Mouse (Mus musculus): ENCODE measurements around the gene Ifna16. TPM values are rescaled to one million over a fixed set of nuclear protein-coding genes. Genes with fewer than 3 reads are reported as not detected.

Ifna16 gene
- polyA plus RNA-seq, 1 experiment from 2014 or later, result not detected

DNA sequence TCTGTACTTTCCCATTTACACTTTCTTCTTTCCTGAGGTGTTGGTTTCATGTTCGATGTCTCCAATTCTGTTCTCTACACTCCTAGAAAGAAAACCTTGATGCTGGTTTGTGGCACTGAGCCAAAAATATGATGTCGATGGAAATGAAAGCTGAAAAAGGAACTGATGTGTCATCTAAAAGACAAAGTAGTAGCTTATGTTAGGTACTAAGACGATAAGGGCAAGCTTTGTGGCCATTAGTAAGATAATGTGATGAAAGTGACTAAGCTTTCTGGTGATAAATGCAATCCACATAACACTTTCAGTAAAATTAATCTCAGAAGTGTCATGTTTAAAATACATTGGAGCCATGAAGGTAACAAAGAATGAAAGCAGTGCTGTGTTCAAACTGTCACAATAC, 4.6 kb upstream of the Ifna16 start:
- no peak overlapping the region for H3K4me2 ChIP-seq
- no peak overlapping the region for H3K9ac ChIP-seq (ENCODE audit: low read depth, low read length)
- no peak overlapping the region for H3K27ac ChIP-seq (ENCODE audit: low read depth, low read length)
- H3K4me1 ChIP-seq (ENCODE audit: control insufficient read depth, insufficient read depth, low read length), result no peaks in the 10 kb centered on the region
- WGBS (ENCODE audit: insufficient replicate concordance), result 63% methylated on average over 3 of the region's 3 CpGs
- no peak overlapping the region for H3K4me3 ChIP-seq (ENCODE audit: low read depth, low read length)
- no peak for ATAC-seq (replicated peaks; ENCODE audit: insufficient number of reproducible peaks, low FRiP score, low TSS enrichment)
- H3K9me3 ChIP-seq (replicated peaks; ENCODE audit: control insufficient read depth, low read length), result no peaks in the 10 kb centered on the region
- no peaks in the 10 kb centered on the region for H3K27me3 ChIP-seq (ENCODE audit: control insufficient read depth, insufficient read depth, low read length)
- H3K36me3 ChIP-seq (ENCODE audit: control insufficient read depth, insufficient read depth, low read length), result no peaks in the 10 kb centered on the region

DNA sequence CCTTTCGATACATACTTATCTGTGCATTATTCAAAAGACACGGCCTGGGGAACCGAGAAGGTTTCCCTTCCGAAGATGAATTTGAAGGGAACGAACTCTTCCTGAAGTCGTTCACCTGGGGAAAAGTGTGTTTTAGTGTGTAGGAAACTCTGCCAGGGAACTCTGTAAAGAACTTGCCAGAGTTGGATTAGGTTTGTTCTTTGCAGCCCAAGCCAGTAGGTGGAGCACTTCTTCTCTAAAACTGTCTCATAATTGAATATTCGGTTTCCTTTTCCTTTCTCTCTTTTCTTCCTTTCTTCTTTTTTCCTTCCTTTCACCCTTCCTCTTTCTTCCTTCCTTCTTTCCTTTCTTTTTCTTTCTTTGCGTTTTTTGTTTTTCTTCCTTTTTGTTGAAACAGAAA, 3.6 kb upstream of the Ifna16 start:
- Histone ChIP-seq H3K9ac (ENCODE audit: low read depth, low read length) (no peak overlapping the region), H3K4me3 (ENCODE audit: low read depth, low read length) (no peak overlapping the region), H3K36me3 (ENCODE audit: control insufficient read depth, insufficient read depth, low read length) (no peaks in the 10 kb centered on the region), H3K27ac (ENCODE audit: low read depth, low read length) (no peak overlapping the region), H3K4me2 (no peak overlapping the region), H3K27me3 (ENCODE audit: control insufficient read depth, insufficient read depth, low read length) (no peaks in the 10 kb centered on the region), H3K4me1 (ENCODE audit: control insufficient read depth, insufficient read depth, low read length) (no peaks in the 10 kb centered on the region), H3K9me3 (replicated peaks; ENCODE audit: control insufficient read depth, low read length) (no peaks in the 10 kb centered on the region)
- WGBS (ENCODE audit: insufficient replicate concordance), result 42% methylated on average over 8 of the region's 8 CpGs
- ATAC-seq (replicated peaks; ENCODE audit: insufficient number of reproducible peaks, low FRiP score, low TSS enrichment), result no peak

DNA sequence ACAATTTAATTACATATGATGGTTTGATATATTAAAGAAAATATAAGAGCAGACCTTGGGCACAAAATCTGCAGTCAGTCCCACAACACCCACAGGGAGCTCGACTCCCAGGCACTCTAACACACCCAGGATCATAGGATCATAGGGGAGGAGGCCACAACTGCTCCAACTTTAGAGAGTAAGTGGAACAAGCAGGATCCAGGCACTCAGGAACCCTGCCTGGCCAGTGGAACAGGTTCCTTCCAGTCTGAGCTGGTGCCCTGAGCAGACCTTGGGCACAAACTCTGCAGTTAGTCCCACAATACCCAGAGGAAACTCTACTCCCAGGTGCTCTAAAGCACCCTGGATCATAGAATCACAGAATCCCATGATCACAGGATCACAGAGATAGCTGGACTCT, 21.3 kb downstream of the Ifna16 start:
- Histone ChIP-seq H3K4me3 (ENCODE audit: low read depth, low read length) (no peak overlapping the region), H3K27me3 (ENCODE audit: control insufficient read depth, insufficient read depth, low read length) (no peaks in the 10 kb centered on the region), H3K9ac (ENCODE audit: low read depth, low read length) (no peak overlapping the region), H3K4me1 (ENCODE audit: control insufficient read depth, insufficient read depth, low read length) (no peaks in the 10 kb centered on the region), H3K27ac (ENCODE audit: low read depth, low read length) (no peak overlapping the region), H3K4me2 (no peak overlapping the region), H3K36me3 (ENCODE audit: control insufficient read depth, insufficient read depth, low read length) (no peaks in the 10 kb centered on the region), H3K9me3 (replicated peaks; ENCODE audit: control insufficient read depth, low read length) (no peaks in the 10 kb centered on the region)
- WGBS (ENCODE audit: insufficient replicate concordance), result 33% methylated on average over 1 of the region's 1 CpGs
- no peak for ATAC-seq (replicated peaks; ENCODE audit: insufficient number of reproducible peaks, low FRiP score, low TSS enrichment)

DNA sequence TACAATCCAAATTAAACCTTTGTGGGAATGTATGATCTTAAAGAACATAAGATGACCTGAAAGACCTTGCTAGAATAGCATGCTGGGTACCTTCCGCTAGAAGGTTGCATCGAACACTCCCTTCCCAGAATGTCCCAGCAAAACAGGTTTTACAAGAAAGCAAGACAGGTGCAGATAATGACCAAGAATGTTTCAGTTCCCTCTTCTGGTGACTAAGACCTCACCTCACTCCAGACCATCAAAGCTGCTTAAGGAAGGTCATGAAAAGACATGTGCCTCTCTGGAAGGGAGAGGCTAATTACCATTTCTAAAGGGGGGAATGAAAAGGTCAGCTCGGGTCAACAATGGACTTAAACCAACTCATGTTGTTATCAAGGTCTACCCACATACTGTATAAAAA, 23.1 kb downstream of the Ifna16 start:
- no peak overlapping the region for H3K9ac ChIP-seq (ENCODE audit: low read depth, low read length)
- H3K4me3 ChIP-seq (ENCODE audit: low read depth, low read length), result no peak overlapping the region
- H3K9me3 ChIP-seq (replicated peaks; ENCODE audit: control insufficient read depth, low read length), result no peaks in the 10 kb centered on the region
- no peak overlapping the region for H3K27ac ChIP-seq (ENCODE audit: low read depth, low read length)
- no peak for ATAC-seq (replicated peaks; ENCODE audit: insufficient number of reproducible peaks, low FRiP score, low TSS enrichment)
- no peaks in the 10 kb centered on the region for H3K36me3 ChIP-seq (ENCODE audit: control insufficient read depth, insufficient read depth, low read length)
- H3K4me2 ChIP-seq, result no peak overlapping the region
- H3K27me3 ChIP-seq (ENCODE audit: control insufficient read depth, insufficient read depth, low read length), result no peaks in the 10 kb centered on the region
- no peaks in the 10 kb centered on the region for H3K4me1 ChIP-seq (ENCODE audit: control insufficient read depth, insufficient read depth, low read length)
- WGBS (ENCODE audit: insufficient replicate concordance), result 80% methylated on average over 3 of the region's 3 CpGs

DNA sequence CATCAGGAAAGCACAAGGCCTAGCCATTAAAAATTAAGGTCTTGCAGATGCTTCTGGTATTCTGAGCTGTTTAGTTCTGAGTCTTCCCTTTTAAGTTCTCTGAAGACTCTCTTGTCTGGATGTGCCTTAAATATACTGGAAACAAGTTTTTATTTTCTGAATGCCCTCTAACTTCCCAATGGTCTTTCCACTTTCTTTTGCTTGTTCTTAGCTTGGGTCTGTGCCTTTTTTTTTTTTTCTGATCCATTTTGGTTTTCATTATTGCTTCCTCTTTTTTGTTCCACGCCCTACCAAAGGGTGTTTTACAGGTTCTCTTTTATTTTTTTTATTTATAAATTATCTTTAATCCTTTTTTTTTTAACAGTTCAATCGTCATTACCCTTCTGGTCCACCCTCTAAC, 32.4 kb downstream of the Ifna16 start, which contains the start of gene Ifna13:
Gene Ifna13, minus strand, starts transcription at position 101 of the 400 bp plus-strand sequence.
- H3K27ac ChIP-seq (ENCODE audit: low read depth, low read length), result no peak within 1 kb of the TSS
- no peak within 1 kb of the TSS for H3K4me2 ChIP-seq
- no peaks in the 10 kb centered on the region for H3K27me3 ChIP-seq (ENCODE audit: control insufficient read depth, insufficient read depth, low read length)
- H3K36me3 ChIP-seq (ENCODE audit: control insufficient read depth, insufficient read depth, low read length), result no peaks in the 10 kb centered on the region
- ATAC-seq (replicated peaks; ENCODE audit: insufficient number of reproducible peaks, low FRiP score, low TSS enrichment), result no peak
- no peaks in the 10 kb centered on the region for H3K9me3 ChIP-seq (replicated peaks; ENCODE audit: control insufficient read depth, low read length)
- 53% methylated on average over 2 of the region's 2 CpGs for WGBS (ENCODE audit: insufficient replicate concordance)
- H3K9ac ChIP-seq (ENCODE audit: low read depth, low read length), result no peak within 1 kb of the TSS
- H3K4me3 ChIP-seq (ENCODE audit: low read depth, low read length), result no peak within 1 kb of the TSS
- H3K4me1 ChIP-seq (ENCODE audit: control insufficient read depth, insufficient read depth, low read length), result no peaks in the 10 kb centered on the region

DNA sequence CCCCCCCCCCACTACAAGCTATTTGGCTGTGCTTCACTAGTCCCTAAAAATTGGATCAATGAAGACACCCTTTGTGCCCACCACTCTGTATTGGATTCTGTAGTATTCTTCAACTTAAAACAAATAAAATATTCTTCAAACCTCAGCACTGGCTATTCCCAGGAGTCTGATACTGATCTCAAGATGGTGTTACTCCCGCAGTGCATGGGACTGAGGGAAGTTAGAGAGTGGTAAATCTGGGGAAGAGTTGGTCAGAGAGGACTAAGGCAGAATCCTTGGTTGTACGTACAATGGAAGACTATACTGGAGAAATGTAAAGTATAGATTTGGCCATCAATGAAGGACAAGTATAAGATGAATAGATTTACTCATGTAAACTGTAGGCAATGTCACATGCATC, 34.2 kb downstream of the Ifna16 start:
- no peaks in the 10 kb centered on the region for H3K36me3 ChIP-seq (ENCODE audit: control insufficient read depth, insufficient read depth, low read length)
- H3K4me1 ChIP-seq (ENCODE audit: control insufficient read depth, insufficient read depth, low read length), result no peaks in the 10 kb centered on the region
- no peak for ATAC-seq (replicated peaks; ENCODE audit: insufficient number of reproducible peaks, low FRiP score, low TSS enrichment)
- no peak overlapping the region for H3K9ac ChIP-seq (ENCODE audit: low read depth, low read length)
- WGBS (ENCODE audit: insufficient replicate concordance), result 40% methylated on average over 2 of the region's 2 CpGs
- H3K9me3 ChIP-seq (replicated peaks; ENCODE audit: control insufficient read depth, low read length), result no peaks in the 10 kb centered on the region
- H3K27ac ChIP-seq (ENCODE audit: low read depth, low read length), result no peak overlapping the region
- H3K27me3 ChIP-seq (ENCODE audit: control insufficient read depth, insufficient read depth, low read length), result no peaks in the 10 kb centered on the region
- no peak overlapping the region for H3K4me2 ChIP-seq
- no peak overlapping the region for H3K4me3 ChIP-seq (ENCODE audit: low read depth, low read length)

DNA sequence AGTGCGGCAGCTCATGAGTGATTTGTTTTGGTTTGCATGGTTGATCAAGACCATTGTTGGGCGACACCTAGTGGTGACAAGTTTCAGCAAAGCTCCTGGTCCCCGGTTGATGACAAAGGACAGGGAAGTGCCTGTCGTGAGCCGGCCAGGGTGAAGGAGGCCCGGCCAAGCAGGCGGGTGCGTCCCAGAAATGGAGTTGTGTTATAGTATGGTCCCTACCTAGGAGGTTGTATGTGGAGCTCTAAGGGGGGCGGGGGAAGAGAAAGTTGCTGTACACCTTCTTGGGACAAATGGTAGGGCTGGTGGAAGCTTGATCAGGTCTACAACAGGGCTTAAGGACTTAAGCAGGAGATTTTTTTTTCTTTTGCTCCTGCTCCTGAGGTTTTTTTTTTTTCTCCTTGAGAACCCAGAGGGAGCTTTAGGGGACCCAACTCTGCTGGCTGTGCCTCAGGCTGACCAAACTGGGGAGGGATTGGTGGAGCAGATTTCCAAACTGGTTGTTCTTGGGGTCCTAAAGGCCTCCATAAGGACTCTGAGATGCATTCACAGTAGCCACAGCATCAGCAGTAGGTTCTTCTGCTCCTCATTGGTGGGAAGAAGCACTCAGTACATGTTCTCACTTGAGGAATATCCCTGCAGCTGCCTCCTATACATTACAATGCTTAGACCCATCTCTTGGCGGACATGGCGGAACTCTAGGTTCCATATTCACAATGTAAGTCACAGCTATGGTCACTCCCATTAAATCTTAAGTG, 35.5 kb downstream of the Ifna16 start:
- H3K4me3 ChIP-seq (ENCODE audit: low read depth, low read length), result peak overlapping the region; percentile 41
- no peaks in the 10 kb centered on the region for H3K9me3 ChIP-seq (replicated peaks; ENCODE audit: control insufficient read depth, low read length)
- WGBS (ENCODE audit: insufficient replicate concordance), result 24% methylated on average over 11 of the region's 11 CpGs
- no peaks in the 10 kb centered on the region for H3K4me1 ChIP-seq (ENCODE audit: control insufficient read depth, insufficient read depth, low read length)
- H3K4me2 ChIP-seq, result peak overlapping the region; percentile 56
- ATAC-seq (replicated peaks; ENCODE audit: insufficient number of reproducible peaks, low FRiP score, low TSS enrichment), result peak; percentile 90
- no peak overlapping the region for H3K9ac ChIP-seq (ENCODE audit: low read depth, low read length)
- no peaks in the 10 kb centered on the region for H3K27me3 ChIP-seq (ENCODE audit: control insufficient read depth, insufficient read depth, low read length)
- no peaks in the 10 kb centered on the region for H3K36me3 ChIP-seq (ENCODE audit: control insufficient read depth, insufficient read depth, low read length)
- H3K27ac ChIP-seq (ENCODE audit: low read depth, low read length), result no peak overlapping the region

DNA sequence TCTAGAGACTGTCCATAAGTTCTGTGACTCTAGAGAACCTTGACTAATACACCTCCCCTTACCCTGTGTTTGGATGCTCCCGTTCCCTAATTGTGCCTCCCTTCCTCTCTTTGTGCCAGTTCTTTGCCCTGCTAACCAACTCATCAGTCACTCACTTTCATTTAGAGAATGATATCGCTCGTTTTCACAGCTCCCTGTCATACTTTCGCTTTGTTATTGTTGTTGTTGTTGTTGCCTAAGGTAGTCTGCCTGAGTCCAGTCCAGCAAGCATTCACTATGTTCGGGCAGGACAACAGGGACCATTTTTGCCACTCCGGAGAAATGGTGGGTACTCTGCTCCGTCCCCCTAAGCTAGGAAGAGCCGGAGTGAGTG, 36.0 kb downstream of the Ifna16 start:
- Histone ChIP-seq H3K9me3 (replicated peaks; ENCODE audit: control insufficient read depth, low read length) (no peaks in the 10 kb centered on the region), H3K27me3 (ENCODE audit: control insufficient read depth, insufficient read depth, low read length) (no peaks in the 10 kb centered on the region), H3K4me1 (ENCODE audit: control insufficient read depth, insufficient read depth, low read length) (no peaks in the 10 kb centered on the region), H3K4me2 (peak overlapping the region; percentile 56), H3K27ac (ENCODE audit: low read depth, low read length) (no peak overlapping the region), H3K9ac (ENCODE audit: low read depth, low read length) (no peak overlapping the region), H3K36me3 (ENCODE audit: control insufficient read depth, insufficient read depth, low read length) (no peaks in the 10 kb centered on the region), H3K4me3 (ENCODE audit: low read depth, low read length) (peak overlapping the region; percentile 41)
- no peak for ATAC-seq (replicated peaks; ENCODE audit: insufficient number of reproducible peaks, low FRiP score, low TSS enrichment)
- WGBS (ENCODE audit: insufficient replicate concordance), result 66% methylated on average over 8 of the region's 8 CpGs

DNA sequence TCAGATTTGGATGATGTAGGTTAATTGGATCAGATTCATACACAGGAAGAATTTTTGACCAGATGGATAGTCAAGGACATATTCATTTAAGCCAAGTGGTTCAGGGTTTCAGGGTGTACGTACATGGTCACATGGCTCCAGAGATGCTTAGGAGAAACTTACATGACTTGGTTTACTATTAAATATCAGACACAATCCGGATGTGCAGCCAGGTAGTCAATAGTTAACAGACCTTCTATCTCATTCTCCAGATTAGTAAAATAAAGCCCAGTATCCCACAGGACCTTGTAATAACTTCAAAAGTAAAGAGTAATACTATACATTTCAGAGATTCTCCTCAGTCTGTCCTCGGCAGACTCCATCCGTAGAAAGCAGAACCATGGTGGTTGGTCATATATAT, 42.4 kb downstream of the Ifna16 start, which contains the start of gene C87499:
Gene C87499, minus strand, starts transcription at position 101 of the 400 bp plus-strand sequence.
- H3K27me3 ChIP-seq (ENCODE audit: control insufficient read depth, insufficient read depth, low read length), result no peaks in the 10 kb centered on the region
- H3K9ac ChIP-seq (ENCODE audit: low read depth, low read length), result no peak within 1 kb of the TSS
- no peaks in the 10 kb centered on the region for H3K4me1 ChIP-seq (ENCODE audit: control insufficient read depth, insufficient read depth, low read length)
- H3K36me3 ChIP-seq (ENCODE audit: control insufficient read depth, insufficient read depth, low read length), result no peaks in the 10 kb centered on the region
- H3K4me3 ChIP-seq (ENCODE audit: low read depth, low read length), result no peak within 1 kb of the TSS
- H3K4me2 ChIP-seq, result no peak within 1 kb of the TSS
- H3K27ac ChIP-seq (ENCODE audit: low read depth, low read length), result no peak within 1 kb of the TSS
- ATAC-seq (replicated peaks; ENCODE audit: insufficient number of reproducible peaks, low FRiP score, low TSS enrichment), result no peak
- 85% methylated on average over 4 of the region's 4 CpGs for WGBS (ENCODE audit: insufficient replicate concordance)
- H3K9me3 ChIP-seq (replicated peaks; ENCODE audit: control insufficient read depth, low read length), result no peaks in the 10 kb centered on the region
